Mouse (Mus musculus) spleen, adult 2 months (tissue): ENCODE measurements around the gene Skint1.

Experiments
- CTCF ChIP-seq: fragments of 200-500 bp; IDR thresholded peaks from 2 replicates; pipeline ENCODE4 v1.5.1; 2011; ENCODE audit warnings: mild to moderate bottlenecking, inconsistent platforms; ENCODE audit not compliant: insufficient read depth, insufficient read length, insufficient replicate concordance; ENCODE audit errors: extremely low read depth
- POLR2A ChIP-seq: fragments of 200-500 bp; IDR thresholded peaks from 2 replicates; pipeline ENCODE4 v1.6.1; 2011; ENCODE audit warnings: low read depth, low read length, inconsistent platforms

GRCm38 (mm10) chr4:112071716-112072115, 65.6 kb downstream of the Skint1 start, which contains the start of gene Skint4:
- TF ChIP-seq POLR2A (no peak), CTCF (no peak)
